Mouse (Mus musculus) c-Kit-negative CD71-positive TER-119-positive erythroid progenitor cells, embryonic 14.5 days (primary cell): ENCODE measurements around the gene Bcl3.

Experiments used
- DNase-seq: peaks from one replicate; pipeline ENCODE4 v3.0.0-alpha.2; 2013; ENCODE audit warnings: low read depth, low spot score

The Bcl3 gene

GRCm38 (mm10) chr7:19834055-19834454, 11.5 kb upstream of the Bcl3 start:
- DNase-seq = no peak

- no peak for DNase-seq
Measured at GRCm38 (mm10) chr7:19831837-19832236, 9.3 kb upstream of the Bcl3 start.

- no peak for DNase-seq
Measured at GRCm38 (mm10) chr7:19830682-19831156, 8.1 kb upstream of the Bcl3 start.

DNA sequence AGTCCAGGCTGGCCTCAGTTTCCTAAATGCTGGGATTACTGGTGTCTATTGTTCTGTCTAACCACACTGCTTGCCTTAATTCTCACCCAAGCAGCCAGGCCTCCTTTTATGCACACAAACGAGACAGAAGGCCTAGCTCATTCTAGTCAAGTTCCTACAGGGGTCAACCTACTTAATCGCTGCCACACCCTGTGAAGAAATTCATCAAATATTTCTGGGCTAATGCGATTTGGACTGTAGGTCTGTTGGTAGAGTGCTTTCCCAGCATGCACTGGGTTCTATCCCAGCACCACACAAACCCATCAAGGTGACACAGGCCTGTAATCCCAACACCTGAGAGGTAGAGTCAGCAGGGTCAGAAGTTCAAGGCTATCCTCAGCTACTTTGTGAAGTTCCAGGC, 7.1 kb upstream of the Bcl3 start:
- DNase-seq = no peak

- no peak for DNase-seq
Measured at GRCm38 (mm10) chr7:19826756-19827155, 4.2 kb upstream of the Bcl3 start.

DNA sequence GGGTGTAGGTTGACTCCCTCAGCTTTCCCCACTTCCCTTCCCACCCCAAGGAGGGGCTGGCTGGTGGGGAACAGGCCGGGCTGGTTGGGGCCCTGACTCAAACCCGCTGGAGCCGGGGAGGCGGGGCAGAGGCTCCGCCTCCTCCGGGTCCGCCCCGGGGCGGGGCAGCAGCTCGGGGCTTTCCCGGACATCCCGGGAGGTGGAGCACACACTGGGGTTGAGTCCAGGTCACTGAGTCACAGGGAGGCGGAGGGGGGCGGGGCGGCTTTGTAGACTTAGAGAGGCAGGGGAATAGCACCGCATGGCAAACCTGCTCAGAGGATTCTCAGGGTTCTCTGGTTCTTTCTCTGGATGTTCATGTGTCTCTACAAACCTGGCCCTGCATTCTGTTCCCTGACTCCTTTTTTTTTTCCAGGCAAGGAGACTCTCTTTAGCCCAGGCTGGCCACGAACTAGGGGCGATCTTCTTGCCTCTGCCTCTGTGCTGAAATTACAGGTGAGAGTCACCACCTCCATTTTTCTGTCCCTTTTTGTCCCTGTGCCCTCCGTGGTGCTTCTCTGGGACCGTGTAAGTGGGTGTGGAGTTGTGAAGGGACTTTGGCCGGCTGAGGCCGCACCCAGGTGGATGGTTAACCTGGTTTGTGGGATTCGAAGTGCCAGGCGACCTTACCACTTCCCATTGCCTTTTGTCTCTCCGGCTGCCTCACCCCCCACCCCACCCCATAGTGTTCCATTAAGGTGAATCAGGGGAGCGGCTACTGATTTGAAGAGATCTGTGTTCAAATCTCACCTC, 1.8 kb upstream of the Bcl3 start:
- DNase-seq = no peak

GRCm38 (mm10) chr7:19823256-19824181, 949 bp upstream of the Bcl3 start:
- no peak for DNase-seq

DNA sequence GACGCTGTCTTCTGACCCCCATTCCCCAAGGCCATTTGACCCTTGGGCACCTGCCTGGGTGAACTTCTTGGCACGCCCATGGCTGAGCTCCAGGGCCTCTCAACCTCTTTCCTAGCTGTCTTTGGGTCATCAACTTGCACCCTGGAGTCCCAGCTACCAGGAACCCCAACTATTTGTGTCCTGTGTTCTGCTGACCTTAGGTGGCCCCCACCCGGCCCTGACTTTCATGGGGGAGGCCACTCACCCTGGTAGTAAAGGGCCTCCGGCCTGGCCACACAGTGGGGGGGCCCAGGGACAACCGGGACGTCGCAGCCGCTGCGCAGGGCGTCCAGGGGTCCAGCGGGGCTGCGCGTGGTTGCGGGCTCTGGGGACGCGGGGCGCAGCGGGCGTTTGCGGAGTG, 377 bp downstream of the Bcl3 start:
- no peak for DNase-seq

DNA sequence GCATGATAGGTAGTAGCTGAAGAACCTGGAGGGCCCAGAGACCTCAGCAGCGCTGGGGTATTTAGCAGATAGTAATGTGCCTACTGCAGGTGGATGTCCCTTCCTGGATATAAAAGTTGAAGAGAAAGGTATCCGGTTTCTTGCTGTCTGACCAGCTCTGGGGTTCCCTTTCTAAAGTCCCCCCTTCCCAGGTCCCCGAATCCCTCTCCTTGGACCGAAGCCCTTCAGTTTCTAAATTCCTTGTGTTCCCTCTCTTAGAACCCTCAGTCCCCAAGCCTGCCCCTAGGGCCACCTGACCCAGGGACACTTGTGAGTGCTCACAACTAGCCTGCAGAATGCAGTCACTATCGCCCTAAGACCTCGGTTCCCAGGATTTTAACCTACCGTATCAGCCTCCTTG, 937 bp downstream of the Bcl3 start:
- no peak for DNase-seq

- no peak for DNase-seq
Measured at GRCm38 (mm10) chr7:19820347-19821048, 2.1 kb downstream of the Bcl3 start.

DNA sequence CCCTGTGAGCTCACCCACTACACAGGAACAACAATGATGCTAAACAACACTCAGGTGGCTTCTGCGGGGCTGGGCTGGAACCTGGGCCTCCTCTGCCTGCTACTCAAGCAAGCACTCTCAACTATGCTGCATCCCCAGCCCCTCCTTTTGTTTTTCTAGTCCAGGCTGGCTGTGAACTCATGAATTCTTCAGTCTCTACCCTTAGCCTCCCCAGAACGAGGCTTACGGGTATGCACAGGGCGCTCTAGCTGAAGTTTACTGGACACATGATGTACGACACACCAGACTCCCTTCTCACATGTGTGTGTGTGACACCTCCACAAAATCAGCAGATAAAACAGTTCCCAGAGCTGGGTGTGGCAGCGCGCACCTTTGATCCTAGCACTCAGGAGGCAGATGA, 3.7 kb downstream of the Bcl3 start:
- DNase-seq = no peak

DNA sequence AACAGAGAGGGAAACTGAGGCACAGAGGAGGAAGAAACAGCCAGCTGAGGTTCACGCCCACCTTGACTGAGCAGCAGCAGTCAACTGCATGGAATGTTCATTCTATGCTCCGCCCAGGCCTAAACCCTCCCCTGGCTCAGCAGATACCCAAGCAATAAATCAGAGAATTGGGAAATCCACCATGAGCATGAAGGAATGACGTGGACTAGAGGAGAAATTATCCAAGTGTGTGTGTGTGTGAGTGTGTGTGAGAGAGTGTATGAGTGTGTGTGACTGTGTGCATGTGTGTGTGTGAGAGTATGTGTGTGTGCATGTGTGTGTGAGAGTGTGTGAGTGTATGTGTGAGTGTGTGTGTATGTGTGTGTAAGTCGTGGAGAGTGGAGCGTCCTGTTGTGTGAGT, 4.1 kb downstream of the Bcl3 start:
- no peak for DNase-seq

GRCm38 (mm10) chr7:19817382-19818105, 5.0 kb downstream of the Bcl3 start:
- no peak for DNase-seq

DNA sequence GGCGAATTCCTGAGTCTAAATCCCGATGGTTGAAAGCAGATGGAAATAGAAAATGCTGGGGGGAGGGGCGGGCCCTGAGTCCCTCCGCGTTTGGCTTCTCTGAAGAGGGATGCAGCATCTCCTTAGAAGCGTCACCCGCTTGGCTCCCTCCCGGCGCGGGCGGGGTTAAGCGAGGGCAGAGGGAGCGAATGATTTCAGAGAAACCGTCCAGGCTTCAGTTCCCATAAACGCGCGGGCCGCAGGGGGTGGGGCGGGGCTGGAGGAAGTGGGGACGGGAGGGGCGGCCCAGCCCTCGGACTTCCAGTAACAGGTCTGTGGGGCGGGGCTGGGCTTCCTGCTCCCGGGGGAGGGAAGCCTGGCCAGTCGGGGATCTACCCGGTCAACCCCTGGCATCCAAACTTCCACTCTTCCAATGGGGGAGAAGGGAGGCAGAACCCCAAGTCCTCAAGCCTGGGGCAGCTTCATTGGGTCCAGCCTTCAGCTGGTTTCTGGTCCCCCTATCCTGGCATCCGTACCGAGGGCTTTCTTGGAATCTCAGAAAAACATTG, 6.3 kb downstream of the Bcl3 start:
- no peak for DNase-seq

- no peak for DNase-seq
Measured at GRCm38 (mm10) chr7:19815296-19816223, 7.0 kb downstream of the Bcl3 start.

GRCm38 (mm10) chr7:19813579-19814122, 8.9 kb downstream of the Bcl3 start:
- DNase-seq = no peak

DNA sequence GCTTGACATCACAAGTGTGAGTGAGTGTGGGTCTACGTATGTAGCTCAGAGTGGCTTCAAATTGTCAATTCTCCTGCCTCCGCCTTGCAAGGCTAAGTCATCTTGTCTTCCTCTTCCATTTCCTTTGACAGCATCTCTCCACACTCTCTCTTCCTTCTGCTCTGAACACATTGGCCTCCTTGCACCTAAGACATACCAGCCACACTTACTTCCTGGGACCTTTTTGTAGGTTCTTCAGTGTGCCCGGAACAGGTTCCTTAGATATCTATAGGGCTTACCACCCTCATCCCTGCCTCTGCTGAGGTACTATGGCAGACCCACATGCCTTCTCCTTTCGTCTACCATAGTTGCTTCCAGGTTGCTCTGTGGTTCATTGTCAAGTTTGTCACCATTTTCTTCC, 9.4 kb downstream of the Bcl3 start:
- no peak for DNase-seq

DNA sequence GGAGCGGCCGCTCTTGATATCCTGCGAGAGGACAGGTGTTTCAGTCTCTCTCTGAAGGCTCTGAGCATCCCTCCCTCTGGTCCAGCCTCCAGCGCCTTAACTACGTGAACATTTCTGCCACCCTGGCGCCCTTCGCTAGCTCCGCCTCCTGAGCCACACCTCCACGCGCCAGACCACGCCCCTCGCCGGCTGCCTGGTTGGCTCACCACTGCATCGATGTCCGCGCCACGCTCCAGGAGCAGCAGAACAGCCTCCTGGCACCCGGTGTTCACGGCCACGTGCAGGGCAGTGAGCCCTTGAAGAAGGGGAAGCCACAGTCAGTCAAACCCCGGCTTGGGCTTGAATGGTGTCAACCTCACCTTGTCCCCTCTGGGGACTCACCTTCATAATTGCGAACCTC, 11.5 kb downstream of the Bcl3 start:
- no peak for DNase-seq

DNA sequence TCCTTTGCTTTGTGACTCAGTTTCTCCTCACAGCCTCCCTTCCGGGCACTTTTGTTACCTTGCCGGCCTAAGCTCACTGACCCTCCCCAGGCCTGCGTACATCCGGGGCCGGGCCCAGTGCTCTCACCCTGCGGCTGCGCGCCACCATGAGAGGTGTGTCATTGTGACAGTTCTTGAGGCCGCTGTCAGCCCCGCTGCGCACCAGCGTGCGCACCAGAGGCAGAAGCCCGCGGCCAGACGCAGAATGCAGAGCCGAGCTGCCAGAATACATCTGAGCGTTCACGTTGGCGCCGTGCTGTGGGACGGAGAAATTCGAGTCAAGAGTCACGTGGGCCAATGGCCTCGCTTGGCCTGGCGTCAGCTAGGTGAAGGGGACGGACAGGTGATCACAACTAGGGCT, 13.2 kb downstream of the Bcl3 start:
- no peak for DNase-seq
